Mouse (Mus musculus) layer of hippocampus, adult 18-20 months (tissue): ENCODE results near the gene Zfhx3. TPM values are rescaled to one million over a fixed set of nuclear protein-coding genes. Genes with fewer than 3 reads are reported as not detected.

Experiments
- DNase-seq, 2 experiments: peaks; one replicate each; pipeline ENCODE4 v3.0.0; 2022; ENCODE audit warnings: low spot score in 2 of 2
- total RNA-seq, 2 experiments: library from RNA; stranded (reverse); gene quantifications; 2 replicates each; pipeline ENCODE4 v1.2.3; 2021

Gene Zfhx3
- total RNA-seq, 2 experiments from 2014 or later, result 4.6 to 4.8 TPM

DNA sequence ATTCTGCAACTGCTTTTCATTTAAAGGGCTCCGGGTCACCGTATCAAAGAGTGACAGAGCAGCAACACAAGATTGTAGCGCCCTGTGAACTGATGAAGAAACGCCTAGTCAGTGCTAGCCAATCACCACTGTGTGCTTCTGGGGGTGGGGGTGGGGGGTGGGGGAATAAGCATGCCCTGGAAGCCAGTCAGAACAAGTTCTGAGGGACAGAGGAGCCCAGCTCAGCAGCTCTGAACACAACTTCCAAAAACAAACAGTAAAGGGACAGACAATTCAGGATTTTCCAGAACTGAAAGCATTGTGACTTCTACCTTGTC, 642.2 kb downstream of the Zfhx3 start:
- no peak for DNase-seq

DNA sequence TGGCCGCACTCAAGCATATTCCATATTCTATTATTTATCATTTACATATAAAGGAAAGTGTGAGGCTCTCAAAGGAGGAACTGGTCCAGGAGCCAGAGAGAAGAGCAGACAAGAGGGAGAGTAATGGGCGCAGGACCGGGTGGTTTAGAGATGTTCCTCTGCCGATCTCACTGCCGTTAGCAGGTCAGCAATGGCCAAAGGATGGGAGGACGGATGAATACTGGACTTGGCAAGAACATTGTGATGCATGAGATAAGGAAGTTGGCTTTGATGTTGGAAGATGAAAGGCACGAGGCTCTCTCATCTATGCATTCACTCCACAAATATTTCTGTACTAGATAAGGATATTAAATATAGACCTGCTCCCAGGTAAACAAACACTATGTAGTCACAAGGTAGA, 648.6 kb downstream of the Zfhx3 start:
- no peak for DNase-seq

DNA sequence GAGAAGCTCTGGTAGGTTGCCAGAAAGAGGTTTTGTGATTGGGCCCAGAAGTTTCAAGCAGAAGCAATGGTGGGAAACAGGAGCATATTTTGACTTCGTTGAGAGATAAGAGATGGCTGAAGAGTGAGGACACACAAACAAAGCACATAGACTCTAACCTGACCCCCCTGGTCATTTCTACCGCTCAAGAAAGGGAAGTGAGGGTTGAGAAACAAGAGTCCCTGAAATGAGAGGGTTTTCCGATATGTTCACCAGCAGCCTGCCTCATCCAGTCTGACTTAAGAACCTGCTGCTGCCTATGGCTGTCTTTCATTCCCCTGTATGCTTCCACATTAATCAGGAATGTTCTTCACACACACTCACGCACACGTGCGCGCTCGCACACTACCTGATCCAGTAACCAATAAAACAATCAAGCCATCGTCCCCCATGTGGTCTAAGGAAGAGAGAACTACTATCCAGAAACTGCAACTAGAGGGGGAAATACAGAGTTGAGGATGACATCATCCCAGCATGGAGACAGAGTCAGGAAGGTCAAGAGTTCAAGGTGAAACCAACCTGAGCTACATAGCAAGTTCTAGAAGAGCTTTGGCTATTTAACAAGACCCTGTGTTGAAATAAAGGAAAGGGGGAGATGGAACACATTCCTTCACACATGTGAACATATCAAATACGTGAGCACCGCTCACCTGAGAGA, 649.7 kb downstream of the Zfhx3 start:
- DNase-seq, result no peak

DNA sequence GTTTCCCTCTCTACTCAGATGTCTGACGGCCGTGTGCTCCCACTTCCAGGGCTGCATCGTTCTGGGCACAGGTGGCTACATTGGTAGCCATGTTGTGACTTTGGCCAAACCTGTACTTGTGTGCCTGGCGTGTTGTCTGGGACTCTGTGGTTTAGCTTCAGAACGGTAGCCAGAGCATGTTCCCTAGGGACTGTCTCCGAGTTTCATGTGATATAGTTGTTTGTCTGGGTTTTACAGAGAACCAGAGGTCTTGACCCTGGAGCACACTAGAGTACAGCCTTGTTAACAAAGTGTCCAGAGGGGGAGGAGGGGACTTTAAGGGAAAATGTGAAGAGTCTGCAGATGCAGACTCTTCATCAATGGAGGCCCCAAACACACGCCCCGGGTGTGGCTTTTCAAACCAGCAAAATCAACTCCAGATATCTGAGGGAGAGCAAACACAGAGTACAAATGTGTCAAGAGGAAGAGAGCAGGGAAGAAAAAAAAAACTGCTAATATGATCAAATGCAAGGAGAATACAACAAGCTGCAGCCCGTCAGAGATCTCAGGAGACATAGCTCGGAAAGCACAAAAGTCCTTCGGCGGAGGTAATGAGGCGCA, 650.6 kb downstream of the Zfhx3 start:
- no peak for DNase-seq

DNA sequence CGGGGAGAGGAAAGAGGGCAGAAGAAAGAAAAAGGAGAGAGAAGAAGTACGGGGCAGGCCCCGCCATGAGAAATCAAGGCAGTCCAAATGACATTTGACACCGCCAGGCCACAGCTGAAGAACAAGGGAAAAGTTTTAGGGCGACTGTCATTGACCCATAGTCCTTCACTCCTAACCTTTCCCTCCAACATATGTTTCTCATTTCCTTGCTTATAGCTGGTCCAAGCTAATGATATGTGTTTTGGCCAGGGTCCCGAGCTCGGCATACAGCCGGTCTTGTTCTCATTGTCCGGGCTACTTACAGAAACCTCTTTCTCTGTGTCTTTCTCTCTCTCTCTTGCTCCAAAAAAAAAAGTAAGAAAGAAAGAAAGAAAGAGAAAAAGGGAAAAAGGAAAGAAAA, 651.4 kb downstream of the Zfhx3 start:
- DNase-seq, result no peak

DNA sequence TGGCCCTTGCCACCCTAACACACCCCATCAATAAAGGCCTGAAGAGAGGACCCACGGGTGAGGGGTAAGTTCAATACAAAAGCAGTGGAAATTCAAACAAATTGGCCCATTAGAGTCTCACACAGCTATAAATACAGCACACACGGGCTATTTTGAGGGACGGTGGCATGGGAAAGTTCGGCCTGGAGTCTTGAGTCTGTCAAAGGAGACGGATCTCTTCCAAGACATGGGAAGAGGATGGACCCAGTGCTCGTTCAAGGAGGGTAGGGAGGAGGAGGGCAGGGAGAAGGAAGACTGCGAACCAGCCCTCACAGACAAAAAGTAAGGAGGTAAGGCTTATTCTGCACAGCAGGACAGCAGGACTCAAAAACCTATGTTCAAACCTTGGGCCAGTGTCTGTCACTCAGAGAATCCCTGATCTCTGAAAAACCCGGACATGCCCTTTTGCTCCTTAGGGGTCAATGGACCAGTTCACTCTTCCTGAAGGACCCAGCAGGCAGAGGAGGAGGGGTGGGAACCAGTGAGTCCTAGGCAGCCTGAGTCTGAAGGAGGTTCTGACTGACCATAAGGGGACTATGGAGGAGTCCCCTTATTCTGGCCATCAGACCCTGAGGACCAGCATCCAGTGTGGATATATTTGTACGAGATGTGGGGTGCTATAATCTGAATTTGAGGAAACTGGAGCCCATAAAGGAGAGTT, 652.1 kb downstream of the Zfhx3 start:
- DNase-seq, result no peak

DNA sequence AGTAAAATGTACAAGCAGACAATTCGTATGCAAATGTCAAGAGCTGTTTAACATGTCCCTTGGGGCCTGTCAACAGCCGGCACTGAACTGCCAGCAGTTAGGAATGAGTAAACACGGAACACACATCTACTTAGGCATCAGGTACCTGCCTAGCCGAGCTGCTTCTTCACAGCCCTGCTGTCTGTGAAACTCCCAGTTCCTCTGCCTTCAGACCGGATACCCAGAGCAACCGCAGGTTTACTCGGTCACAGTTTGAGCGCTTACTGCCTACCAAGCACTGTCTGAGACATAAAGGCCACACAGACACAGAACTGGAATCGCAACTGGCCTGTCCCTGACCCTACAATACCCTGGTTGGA, 652.6 kb downstream of the Zfhx3 start:
- DNase-seq, result no peak

DNA sequence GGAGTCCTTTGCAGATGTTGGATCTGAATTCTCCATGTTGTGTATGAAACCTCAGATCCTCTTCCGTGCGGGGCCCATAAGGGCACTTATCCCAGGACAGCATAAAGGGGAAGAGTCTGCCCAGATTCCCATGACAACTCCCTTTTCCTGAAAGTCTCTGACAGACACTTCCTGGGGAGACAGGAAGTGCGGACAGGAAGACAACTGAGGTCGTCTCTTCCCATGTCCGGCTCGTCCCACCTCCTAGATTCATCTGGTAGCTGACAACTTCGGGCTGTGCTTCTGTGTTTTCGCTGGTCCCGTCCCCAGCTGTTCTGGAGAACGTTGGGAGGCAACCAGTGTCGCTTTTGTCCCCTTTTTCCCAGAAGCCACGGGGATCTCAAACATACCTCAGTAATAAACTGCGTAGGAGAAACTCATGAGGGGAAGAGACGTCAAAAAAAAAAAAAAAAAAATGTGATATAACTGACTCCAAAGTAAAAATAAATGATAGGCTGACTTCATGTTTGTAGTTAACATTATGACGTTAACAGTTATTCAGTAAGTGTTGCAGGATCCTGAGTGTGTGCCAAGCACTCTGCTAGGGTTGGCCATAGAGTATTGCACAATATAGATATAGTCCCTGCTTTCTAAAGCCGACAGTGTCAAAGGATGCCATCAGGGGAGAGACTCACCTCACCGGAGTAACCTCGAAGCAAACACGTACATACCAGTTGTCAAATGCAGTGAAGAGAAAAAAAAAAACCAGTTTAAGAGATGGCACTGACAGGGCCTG, 653.5 kb downstream of the Zfhx3 start:
- DNase-seq, result no peak

DNA sequence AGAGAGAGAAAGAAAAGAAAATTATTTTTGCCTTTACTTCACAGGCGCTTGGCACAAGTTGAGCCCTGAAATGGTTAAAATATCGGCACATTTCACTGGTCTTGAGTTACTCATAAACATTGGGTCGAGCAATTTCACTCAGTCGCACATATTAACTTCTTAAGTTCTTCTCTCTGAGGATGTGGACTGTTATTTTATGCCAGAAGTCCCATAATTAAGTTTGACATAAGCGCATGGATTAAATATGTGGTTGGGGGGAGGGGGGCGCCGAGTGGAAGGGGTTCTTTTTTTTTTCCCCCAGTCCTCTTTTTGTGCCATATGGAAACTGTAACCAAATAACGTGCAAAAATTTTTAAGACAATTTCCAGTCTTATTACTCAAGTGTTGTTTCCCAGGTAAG, 656.6 kb downstream of the Zfhx3 start:
- DNase-seq, result no peak

DNA sequence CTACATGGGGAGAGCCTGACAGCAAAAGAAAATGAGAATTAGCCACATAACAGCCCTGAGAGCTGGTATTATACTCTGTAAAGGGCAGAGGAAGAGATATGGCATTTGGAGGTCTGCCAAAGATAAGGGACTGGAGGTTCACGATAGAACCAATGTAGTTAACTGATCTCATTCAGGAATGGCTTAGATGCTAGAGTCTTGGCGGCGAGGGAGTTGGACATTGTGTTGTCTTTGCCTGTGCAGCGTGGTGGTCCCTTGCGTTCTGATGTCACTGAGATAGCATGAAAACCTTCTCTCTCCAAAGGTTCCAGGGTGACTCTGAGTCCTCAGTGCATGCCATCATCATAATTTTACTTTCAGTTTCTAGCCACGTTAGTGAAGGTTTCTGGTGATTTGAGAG, 657.1 kb downstream of the Zfhx3 start:
- no peak for DNase-seq

DNA sequence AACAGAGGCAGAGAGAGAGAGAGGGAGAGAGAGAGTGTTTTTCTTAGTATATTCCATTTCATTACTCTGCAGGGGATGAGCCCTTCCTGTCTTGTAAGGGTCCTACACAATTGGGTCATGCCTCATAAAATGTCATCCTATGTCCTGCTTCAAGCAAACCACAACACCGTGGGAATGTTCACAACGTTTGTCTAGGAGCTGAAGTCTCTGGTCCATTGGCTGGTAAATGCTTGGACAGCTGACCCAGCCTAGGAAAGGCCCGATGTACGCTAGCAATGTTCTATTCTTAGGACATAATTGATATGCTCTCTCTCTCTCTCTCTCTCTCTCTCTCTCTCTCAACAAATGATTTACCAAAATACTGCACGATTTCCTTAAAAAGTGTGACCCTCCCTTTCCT, 666.2 kb downstream of the Zfhx3 start:
- no peak for DNase-seq

DNA sequence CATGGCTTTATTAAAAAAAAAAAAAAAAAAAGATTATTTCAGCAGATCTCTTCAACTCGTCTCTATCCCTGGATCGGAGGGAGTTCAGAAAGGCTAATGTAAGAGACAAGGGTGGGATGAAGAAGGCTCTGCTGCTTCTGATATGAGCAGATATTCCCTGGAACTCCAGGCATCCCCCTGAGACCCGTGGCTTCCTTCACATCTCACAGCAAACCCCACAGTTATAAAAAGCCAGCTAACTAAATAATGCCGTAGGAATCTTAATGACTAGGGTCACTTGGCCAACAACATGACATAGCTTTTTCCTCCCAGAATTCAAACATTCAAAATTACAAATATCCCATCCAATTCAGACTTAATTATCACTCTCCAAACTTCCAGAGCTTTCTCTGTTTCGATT, 666.7 kb downstream of the Zfhx3 start:
- no peak for DNase-seq

DNA sequence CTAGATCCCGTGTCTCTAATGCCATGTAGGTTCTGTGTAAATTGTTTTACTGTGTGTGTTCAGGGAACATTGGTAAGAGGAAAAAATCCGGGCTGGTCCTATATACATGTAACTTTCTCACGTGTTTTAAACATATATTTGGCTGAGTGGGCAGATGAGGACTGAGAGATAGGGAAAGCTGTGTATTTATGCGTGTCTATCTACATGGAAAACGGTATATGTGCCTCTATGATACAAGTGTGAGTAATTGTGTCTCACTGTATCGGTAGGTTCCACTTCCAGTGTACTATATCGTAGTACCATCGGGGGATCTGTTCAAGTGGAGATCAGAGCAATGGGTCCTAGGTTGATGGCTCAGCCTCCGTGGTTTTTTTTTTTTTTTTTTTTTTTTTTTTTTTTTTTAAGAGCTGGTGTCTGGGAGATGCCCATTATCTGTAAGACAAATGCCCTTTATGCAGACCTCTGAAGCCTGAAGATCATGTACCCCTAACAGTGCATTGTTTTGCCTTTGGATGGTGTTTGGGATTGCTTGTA, 668.8 kb downstream of the Zfhx3 start:
- no peak for DNase-seq

DNA sequence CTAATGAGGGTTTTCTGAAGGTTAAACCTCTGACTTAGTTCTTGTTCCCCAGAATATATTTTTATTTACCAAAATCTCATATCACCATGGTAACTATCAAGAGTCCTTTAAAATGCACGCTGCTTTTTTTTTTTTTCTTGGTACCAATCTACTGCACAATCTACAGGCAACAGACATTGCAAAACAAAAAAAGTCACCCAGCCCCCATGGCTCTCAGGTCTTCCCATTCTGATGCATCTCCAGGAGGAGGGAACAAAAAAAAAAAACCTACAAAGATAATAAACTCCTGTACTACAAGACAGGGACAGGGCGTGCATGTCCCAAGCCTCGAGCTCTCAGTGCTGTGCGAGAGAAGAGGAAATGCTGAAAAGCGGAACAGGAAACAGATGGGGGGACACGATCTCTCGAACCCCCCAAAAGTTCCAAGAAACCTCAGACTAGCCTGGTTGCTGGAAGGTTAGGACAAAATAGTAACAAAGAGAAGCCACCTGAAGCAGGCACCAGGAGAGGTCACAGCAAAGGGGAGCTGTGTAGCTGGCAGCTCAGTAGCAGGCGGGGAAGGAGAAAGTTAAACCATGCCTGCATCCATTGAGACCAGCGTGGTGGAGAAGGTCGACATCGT, 669.5 kb downstream of the Zfhx3 start:
- no peak for DNase-seq

DNA sequence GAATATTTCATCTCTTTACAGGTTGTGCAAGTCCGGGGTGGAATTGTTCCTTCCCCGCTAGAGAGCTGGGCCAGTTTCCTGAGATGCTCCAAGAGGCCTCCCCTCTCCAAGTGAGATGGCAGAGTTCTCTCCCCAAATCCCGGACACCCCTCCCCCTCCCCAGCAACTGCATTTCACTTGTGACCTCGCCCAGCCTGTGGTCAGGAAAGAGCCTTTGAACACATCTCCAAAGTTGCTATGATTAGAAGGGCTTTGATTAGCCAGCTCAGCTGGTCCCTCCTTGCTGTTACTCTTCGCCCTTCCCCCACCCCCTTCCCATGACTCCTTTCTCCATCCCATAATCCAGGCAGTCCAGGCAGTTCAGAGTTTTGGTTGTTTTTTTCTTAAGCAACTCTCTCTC, 670.4 kb downstream of the Zfhx3 start:
- DNase-seq, result no peak

DNA sequence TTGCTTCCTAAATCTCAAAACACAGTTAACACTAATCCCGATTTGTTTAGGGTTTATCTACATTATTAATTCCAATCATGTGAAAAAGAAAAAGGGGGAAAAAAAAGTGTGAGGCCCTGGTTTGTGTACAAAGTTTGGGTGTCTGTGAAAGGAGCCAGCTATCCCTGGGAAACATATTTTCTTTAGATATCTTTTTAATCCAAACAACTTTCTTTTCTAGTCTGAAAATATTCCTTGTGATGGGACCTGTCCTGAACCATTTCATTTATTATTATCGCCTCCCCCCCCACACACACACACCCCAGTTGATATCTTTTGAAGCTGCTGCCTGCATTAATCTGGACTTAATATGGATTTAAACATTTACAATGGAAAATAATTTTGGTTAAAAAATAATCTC, 670.8 kb downstream of the Zfhx3 start:
- no peak for DNase-seq

DNA sequence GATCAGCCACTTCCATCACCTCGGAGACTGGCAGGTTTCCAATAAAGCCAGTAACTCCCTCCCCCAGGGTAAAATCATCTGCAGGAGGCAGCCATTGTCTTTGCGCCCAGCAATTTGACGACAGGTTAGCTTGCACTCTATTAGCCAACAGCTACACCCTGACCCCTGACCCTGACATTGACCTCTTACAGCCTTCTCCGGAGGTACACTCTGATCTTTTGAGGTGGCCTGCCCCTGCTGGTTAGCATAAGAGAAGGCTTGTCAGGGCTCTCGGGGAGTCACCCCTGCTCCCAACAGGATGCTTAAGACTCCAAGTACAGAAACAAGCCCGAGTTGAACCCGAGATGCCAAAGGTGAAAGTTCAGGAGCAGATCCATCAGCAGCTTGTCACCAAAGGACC, 678.9 kb downstream of the Zfhx3 start:
- no peak for DNase-seq

DNA sequence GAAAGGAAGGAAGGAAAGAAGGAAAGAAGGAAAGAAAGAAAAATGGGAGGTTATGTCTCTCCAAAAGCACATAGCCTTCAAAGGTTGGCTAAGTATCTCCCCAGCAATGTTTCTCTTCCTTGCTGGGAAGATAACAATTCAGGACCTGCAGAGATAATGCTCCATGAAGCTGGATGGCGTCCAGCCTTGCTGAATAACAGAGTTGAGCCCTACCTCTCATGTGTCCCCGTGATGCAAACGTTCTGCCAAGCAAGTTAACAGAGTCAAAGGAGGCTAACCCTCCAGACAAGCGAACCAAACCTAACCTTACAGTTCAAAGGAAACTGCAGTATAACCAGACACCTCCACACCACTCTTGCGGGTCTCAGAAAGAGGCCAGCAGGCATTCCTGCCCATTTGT, 681.2 kb downstream of the Zfhx3 start:
- no peak for DNase-seq

DNA sequence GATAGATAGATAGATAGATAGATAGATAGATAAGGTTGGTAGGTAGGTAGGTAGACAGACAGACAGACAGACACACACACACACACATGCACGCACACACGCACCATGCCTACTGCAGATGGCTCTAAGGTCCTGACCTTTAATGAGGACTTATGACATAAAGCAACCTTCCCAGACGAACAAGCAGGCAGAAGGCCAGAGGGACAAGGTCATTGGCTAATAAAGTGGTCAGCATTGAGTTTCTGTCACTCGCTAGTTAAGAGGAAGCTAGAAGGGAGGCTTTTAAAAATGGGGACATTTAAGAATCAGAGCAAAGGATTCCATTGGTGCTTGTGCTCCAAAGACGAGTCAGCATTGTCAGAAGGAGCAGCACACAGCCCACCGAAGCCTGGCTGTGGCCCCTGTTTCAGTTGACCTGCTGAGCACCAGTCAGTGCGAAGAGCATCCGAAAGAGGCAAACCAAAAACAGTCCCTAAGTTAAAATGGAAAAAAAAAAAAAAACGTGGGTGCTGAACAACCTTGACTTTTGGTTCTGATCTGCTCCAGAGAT, 683.2 kb downstream of the Zfhx3 start:
- DNase-seq, result no peak

DNA sequence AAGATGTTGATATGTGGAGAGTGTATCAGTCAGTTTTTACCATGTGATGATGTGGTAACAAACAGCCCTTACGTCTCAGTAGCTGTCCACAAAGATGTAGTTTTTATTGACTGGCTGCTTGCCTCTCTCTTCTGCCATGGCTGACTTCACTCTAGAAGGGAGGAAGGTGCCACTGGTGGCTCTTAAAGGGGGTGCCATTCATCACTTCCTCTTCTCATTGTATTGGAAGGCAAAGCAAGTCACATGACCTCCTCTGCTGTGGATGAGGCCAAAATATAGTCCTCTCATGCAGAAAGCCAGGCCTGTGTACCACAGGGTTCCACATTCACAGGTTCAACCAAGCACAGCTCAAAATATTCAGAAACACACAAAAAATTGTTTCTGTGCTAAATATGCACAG, 688.6 kb downstream of the Zfhx3 start:
- DNase-seq, result no peak

DNA sequence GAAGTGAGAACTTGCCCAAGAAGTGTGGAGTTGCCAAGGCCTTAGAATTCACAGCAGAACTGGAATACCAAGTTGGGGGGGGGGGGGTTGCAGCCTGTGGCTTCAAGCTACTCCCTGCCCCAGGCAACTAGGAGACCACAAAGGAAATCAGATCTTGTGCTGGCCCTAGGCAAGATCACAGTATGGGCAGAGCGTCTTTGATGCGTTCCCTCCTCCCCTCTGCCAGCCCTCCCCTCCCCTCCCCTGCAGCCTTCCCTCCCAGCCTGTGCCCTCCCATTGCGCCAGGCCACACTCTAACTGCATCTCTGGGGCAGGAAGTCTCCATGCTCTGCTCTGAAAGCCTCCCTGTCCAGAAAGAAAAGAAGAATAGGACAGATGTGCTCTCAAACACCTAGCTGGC, 691.8 kb downstream of the Zfhx3 start:
- no peak for DNase-seq
